In genomic region chr7:51887678-51888567, GRCm38 (mm10) we compare ENCODE assay signal across 13 mouse cellular contexts. TPM values are rescaled to one million over a fixed set of nuclear protein-coding genes. Genes with fewer than 3 reads are reported as not detected.
A peak's percentile ranks its signal among the peaks of the same experiment; 100 is the strongest.
DNase-seq lines count a peak whose midpoint lies in the region; ATAC-seq lines count a peak whose summit lies in the region.
"Had no signal": no experiment of that assay in that cellular context is flagged by ENCODE, and none has a peak within 500 bp of the region (broad histone marks: within the 10 kb centered on the region; RNA-seq: fewer than 3 reads in every experiment).

No protein-coding gene starts in this region.

- 0 out of 2 replicates have a peak overlapping the region, but pooled peaks have one; percentile 3 for H3K27ac ChIP-seq in neural tube, embryonic 11.5 days (ENCODE audit: low read depth, low read length)
- H3K27ac ChIP-seq in neural tube, embryonic 15.5 days (replicated peaks), result no peak overlapping the region

- 58% methylated on average over 11 of the region's 11 CpGs for WGBS in neural tube, embryonic 11.5 days
- WGBS in neural tube, embryonic 15.5 days, result 81% methylated on average over 11 of the region's 11 CpGs

- H3K36me3 ChIP-seq in neural tube, embryonic 11.5 days (ENCODE audit: control insufficient read depth, insufficient read depth, low read length), result no peaks in the 10 kb centered on the region
- H3K36me3 ChIP-seq in neural tube, embryonic 15.5 days, result 0 out of 2 replicates have a peak, but pooled peaks cover 2% of the 10 kb centered on the region

- no peak overlapping the region for H3K9ac ChIP-seq in neural tube, embryonic 11.5 days (ENCODE audit: low read length)
- H3K9ac ChIP-seq in neural tube, embryonic 15.5 days (replicated peaks), result no peak overlapping the region

- no peak overlapping the region for H3K4me3 ChIP-seq in neural tube, embryonic 11.5 days (ENCODE audit: low read depth, low read length)
- H3K4me3 ChIP-seq in neural tube, embryonic 15.5 days (replicated peaks), result no peak overlapping the region
- H3K4me3 ChIP-seq: erythroblast, embryonic 14.5 days had no signal

- no peak for DNase-seq in neural tube, embryonic 11.5 days (ENCODE audit: low spot score)
- peak; percentile 79 for DNase-seq in kidney, adult 11 months
- peak; percentile 75 to 78 for DNase-seq in kidney, postnatal 36 days
- DNase-seq in cerebellum, adult 11 months, result no peak
- DNase-seq in layer of hippocampus, adult 11-12 months (ENCODE audit: low spot score), result no peak
- no peak for DNase-seq in natural killer cell, adult 2 months (ENCODE audit: low spot score in 2 of 2)
- no peak for DNase-seq in urinary bladder, adult 18-20 months (ENCODE audit: low spot score in 2 of 2)
- DNase-seq: heart, adult 18-20 months; heart, postnatal 10 days; lung, postnatal 14 days; right cerebral cortex, postnatal 25 days had no signal

- no peaks in the 10 kb centered on the region for H3K27me3 ChIP-seq in neural tube, embryonic 11.5 days (ENCODE audit: control insufficient read depth, insufficient read depth, low read length)
- H3K27me3 ChIP-seq in neural tube, embryonic 15.5 days (replicated peaks), result no peaks in the 10 kb centered on the region

- H3K4me2 ChIP-seq in neural tube, embryonic 11.5 days (ENCODE audit: low read depth), result no peak overlapping the region
- H3K4me2 ChIP-seq in neural tube, embryonic 15.5 days, result no peak overlapping the region

- H3K9me3 ChIP-seq in neural tube, embryonic 11.5 days (ENCODE audit: control insufficient read depth, low read length), result no peaks in the 10 kb centered on the region
- H3K9me3 ChIP-seq in neural tube, embryonic 15.5 days (replicated peaks), result no peaks in the 10 kb centered on the region

- H3K4me1 ChIP-seq in neural tube, embryonic 11.5 days (ENCODE audit: control insufficient read depth, insufficient read depth, low read length), result no peaks in the 10 kb centered on the region
- no peaks in the 10 kb centered on the region for H3K4me1 ChIP-seq in neural tube, embryonic 15.5 days

- no peak for ATAC-seq in neural tube, embryonic 11.5 days (ENCODE audit: insufficient read depth, low FRiP score, low TSS enrichment)
- no peak for ATAC-seq in neural tube, embryonic 15.5 days (ENCODE audit: low FRiP score)

RNA-seq across cellular contexts. Expression of gene Fancf, which starts 25.9 kb away (rescaled TPM):
- 14.7 and 17.3 TPM in 2 replicates for polyA plus RNA-seq in neural tube, embryonic 11.5 days (2014; fragmentation: Nextera tagmentation; extraction: Ambion mirVana)
- 8.4 and 10.1 TPM in 2 replicates for polyA plus RNA-seq in neural tube, embryonic 15.5 days (2015; fragmentation: Nextera tagmentation; extraction: Ambion mirVana)

RNA-seq across cellular contexts. Expression of gene Gas2, which starts 26.1 kb away (rescaled TPM):
- polyA plus RNA-seq in neural tube, embryonic 11.5 days (2014; fragmentation: Nextera tagmentation; extraction: Ambion mirVana), result 49.0 and 58.7 TPM in 2 replicates
- 18.9 and 20.1 TPM in 2 replicates for polyA plus RNA-seq in neural tube, embryonic 15.5 days (2015; fragmentation: Nextera tagmentation; extraction: Ambion mirVana)

Comparison
In these comparisons a context has a peak if more than half of its experiments do, and no peak if none do; other contexts are left out.
1. DNase-seq: peak in kidney, adult 11 months (single experiment) and kidney, postnatal 36 days (2 of 2); none in neural tube, embryonic 11.5 days (single experiment), cerebellum, adult 11 months (single experiment), layer of hippocampus, adult 11-12 months (single experiment), natural killer cell, adult 2 months (0 of 2) and urinary bladder, adult 18-20 months (0 of 2).